Comparison of ENCODE assay signal across 12 mouse cellular contexts in genomic region chr2:94289659-94290058, GRCm38 (mm10).
A peak's percentile ranks its signal among the peaks of the same experiment; 100 is the strongest.
DNase-seq lines count a peak whose midpoint lies in the region; ATAC-seq lines count a peak whose summit lies in the region.
"Had no signal": no experiment of that assay in that cellular context is flagged by ENCODE, and none has a peak within 500 bp of the region (broad histone marks: within the 10 kb centered on the region; RNA-seq: fewer than 3 reads in every experiment).

No protein-coding gene starts in this region.

- ATAC-seq in embryonic facial prominence, embryonic 11.5 days (replicated peaks; ENCODE audit: insufficient number of reproducible peaks, low FRiP score, low TSS enrichment, low read depth) = peak; percentile 26; the same call in 1 of the 2 replicates
- ATAC-seq in forebrain, embryonic 13.5 days = peak; percentile 31; the same call in 1 of the 2 replicates
- ATAC-seq in hindbrain, embryonic 16.5 days = peak; percentile 18
- peak; percentile 43 for ATAC-seq in midbrain, embryonic 16.5 days

- intact Hi-C loops in left cerebral cortex, postnatal 36 days (cut with DNase I) = loop anchor here (1.0 to 5.0 kb wide), 2 partner anchors 35 to 252 kb away; no protein-coding TSS in a partner anchor

- no peaks in the 10 kb centered on the region for H3K27me3 ChIP-seq in embryonic facial prominence, embryonic 11.5 days (ENCODE audit: control insufficient read depth, insufficient read depth, low read length)
- H3K27me3 ChIP-seq in forebrain, embryonic 13.5 days = no peaks in the 10 kb centered on the region
- no peaks in the 10 kb centered on the region for H3K27me3 ChIP-seq in hindbrain, embryonic 16.5 days (replicated peaks; ENCODE audit: control insufficient read depth, insufficient read depth, low read length)
- H3K27me3 ChIP-seq in midbrain, embryonic 16.5 days (ENCODE audit: control insufficient read depth, insufficient read depth, low read depth, low read length) = no peaks in the 10 kb centered on the region
- H3K27me3 ChIP-seq: embryonic facial prominence, embryonic 15.5 days; liver, embryonic 15.5 days had no signal

- H3K4me2 ChIP-seq in embryonic facial prominence, embryonic 11.5 days (ENCODE audit: low read depth, low read length) = no peak overlapping the region
- H3K4me2 ChIP-seq in forebrain, embryonic 13.5 days = peak overlapping the region; percentile 28
- H3K4me2 ChIP-seq in hindbrain, embryonic 16.5 days (ENCODE audit: low read length) = no peak overlapping the region
- no peak overlapping the region for H3K4me2 ChIP-seq in midbrain, embryonic 16.5 days (ENCODE audit: low read length)
- H3K4me2 ChIP-seq: embryonic facial prominence, embryonic 15.5 days; liver, embryonic 15.5 days had no signal

- no peaks in the 10 kb centered on the region for H3K36me3 ChIP-seq in embryonic facial prominence, embryonic 11.5 days (replicated peaks; ENCODE audit: control insufficient read depth, insufficient read depth, low read depth, low read length)
- no peaks in the 10 kb centered on the region for H3K36me3 ChIP-seq in forebrain, embryonic 13.5 days (ENCODE audit: poor library complexity, severe bottlenecking)
- H3K36me3 ChIP-seq in hindbrain, embryonic 16.5 days (ENCODE audit: control insufficient read depth, insufficient read depth, low read length) = no peaks in the 10 kb centered on the region
- no peaks in the 10 kb centered on the region for H3K36me3 ChIP-seq in midbrain, embryonic 16.5 days (ENCODE audit: control insufficient read depth, insufficient read depth, low read length)
- H3K36me3 ChIP-seq: embryonic facial prominence, embryonic 15.5 days; liver, embryonic 15.5 days had no signal

- no peak overlapping the region for H3K27ac ChIP-seq in embryonic facial prominence, embryonic 11.5 days (replicated peaks; ENCODE audit: low read depth, low read length)
- H3K27ac ChIP-seq in forebrain, embryonic 13.5 days = peak overlapping the region; percentile 76
- H3K27ac ChIP-seq in hindbrain, embryonic 16.5 days (ENCODE audit: low read depth, low read length) = peak overlapping the region; percentile 36
- peak overlapping the region; percentile 63 for H3K27ac ChIP-seq in midbrain, embryonic 16.5 days (ENCODE audit: low read length)
- H3K27ac ChIP-seq: embryonic facial prominence, embryonic 15.5 days; heart, adult 2 months; liver, embryonic 15.5 days had no signal

- no peak for DNase-seq in embryonic facial prominence, embryonic 11.5 days (ENCODE audit: low spot score)
- DNase-seq in left cerebral cortex, adult 8-10 months (ENCODE audit: low spot score in 2 of 2) = no peak
- DNase-seq in left cerebral cortex, postnatal 36 days (ENCODE audit: low spot score in 2 of 2) = no peak
- DNase-seq in cerebellum, postnatal 36 days = no peak
- no peak for DNase-seq in frontal cortex, adult 2 months (ENCODE audit: extremely low spot score in 1 of 2, low spot score in 1 of 2)
- DNase-seq: heart, adult 2 months; thymus, postnatal 14 days had no signal

- 58% methylated on average over 6 of the region's 6 CpGs for WGBS in embryonic facial prominence, embryonic 11.5 days
- WGBS in forebrain, embryonic 13.5 days = 25% methylated on average over 6 of the region's 6 CpGs
- WGBS in hindbrain, embryonic 16.5 days = 38% methylated on average over 6 of the region's 6 CpGs
- 26% methylated on average over 6 of the region's 6 CpGs for whole genome bisulfite sequencing in midbrain, embryonic 16.5 days

- H3K4me1 ChIP-seq in embryonic facial prominence, embryonic 11.5 days (ENCODE audit: control insufficient read depth, insufficient read depth, low read length) = peaks cover 6% of the 10 kb centered on the region
- H3K4me1 ChIP-seq in forebrain, embryonic 13.5 days = peaks cover 33% of the 10 kb centered on the region
- H3K4me1 ChIP-seq in hindbrain, embryonic 16.5 days (ENCODE audit: control insufficient read depth, insufficient read depth, low read depth, low read length) = peaks cover 17% of the 10 kb centered on the region
- peaks cover 19% of the 10 kb centered on the region for H3K4me1 ChIP-seq in midbrain, embryonic 16.5 days (ENCODE audit: control insufficient read depth, insufficient read depth, low read length)
- H3K4me1 ChIP-seq: liver, embryonic 15.5 days had no signal

- no peaks in the 10 kb centered on the region for H3K9me3 ChIP-seq in embryonic facial prominence, embryonic 11.5 days (replicated peaks; ENCODE audit: control insufficient read depth, low read length)
- no peaks in the 10 kb centered on the region for H3K9me3 ChIP-seq in forebrain, embryonic 13.5 days (replicated peaks)
- H3K9me3 ChIP-seq in hindbrain, embryonic 16.5 days (ENCODE audit: control insufficient read depth, low read length) = no peaks in the 10 kb centered on the region
- no peaks in the 10 kb centered on the region for H3K9me3 ChIP-seq in midbrain, embryonic 16.5 days (replicated peaks; ENCODE audit: control insufficient read depth, low read length, poor library complexity, severe bottlenecking)
- H3K9me3 ChIP-seq: embryonic facial prominence, embryonic 15.5 days; liver, embryonic 15.5 days had no signal

- no peak overlapping the region for H3K4me3 ChIP-seq in embryonic facial prominence, embryonic 11.5 days (ENCODE audit: low read depth, low read length)
- H3K4me3 ChIP-seq in forebrain, embryonic 13.5 days = no peak overlapping the region
- no peak overlapping the region for H3K4me3 ChIP-seq in hindbrain, embryonic 16.5 days (ENCODE audit: low read length)
- no peak overlapping the region for H3K4me3 ChIP-seq in midbrain, embryonic 16.5 days (ENCODE audit: low read depth, low read length)
- H3K4me3 ChIP-seq: embryonic facial prominence, embryonic 15.5 days; heart, adult 2 months; liver, embryonic 15.5 days had no signal

- H3K9ac ChIP-seq in embryonic facial prominence, embryonic 11.5 days (replicated peaks; ENCODE audit: low read length) = peak overlapping the region; percentile 18; the same call in 1 of the 2 replicates
- peak overlapping the region; percentile 37; the same call in 1 of the 2 replicates for H3K9ac ChIP-seq in forebrain, embryonic 13.5 days
- peak overlapping the region; percentile 20; the same call in 1 of the 2 replicates for H3K9ac ChIP-seq in hindbrain, embryonic 16.5 days (ENCODE audit: low read depth, low read length)
- H3K9ac ChIP-seq in midbrain, embryonic 16.5 days (ENCODE audit: low read depth, low read length) = peak overlapping the region; percentile 39; the same call in 1 of the 2 replicates
- H3K9ac ChIP-seq: embryonic facial prominence, embryonic 15.5 days; liver, embryonic 15.5 days had no signal
